Mouse (Mus musculus) liver, embryonic 16.5 days (tissue): ENCODE results near the gene Pdia2. TPM values are rescaled to one million over a fixed set of nuclear protein-coding genes. Genes with fewer than 3 reads are reported as not detected.
"Not testable (repeated sequence)": the region's sequence is repeated elsewhere in the genome, so short reads cannot be mapped to it uniquely, and the experiment has no call there.

ENCODE experiments used
- ATAC-seq: fragments of 200-750 bp; cut with Nextera tagmentation; 2 replicates; pipeline ENCODE4 v1.8.0; 2017; ENCODE audit warnings: low read depth, mild to moderate bottlenecking, moderate number of reproducible peaks, moderate library complexity
- H3K27ac ChIP-seq: fragments of 300-500 bp; sonication (generic); 2 replicates; pipeline ENCODE4 v1.5.1; 2014; ENCODE audit warnings: mild to moderate bottlenecking, low read length
- H3K27me3 ChIP-seq: fragments of 300-500 bp; sonication (generic); 2 replicates; pipeline ENCODE4 v1.6.1; 2014; ENCODE audit warnings: low read depth, low read length, mixed read lengths; ENCODE audit not compliant: control insufficient read depth, insufficient read depth
- H3K36me3 ChIP-seq: fragments of 300-500 bp; sonication (generic); 2 replicates; pipeline ENCODE4 v1.6.1; 2014; ENCODE audit warnings: mild to moderate bottlenecking; ENCODE audit not compliant: control insufficient read depth, insufficient read depth
- H3K4me1 ChIP-seq: fragments of 300-500 bp; sonication (generic); 2 replicates; pipeline ENCODE4 v1.6.1; 2014; ENCODE audit warnings: low read depth, low read length, mixed read lengths; ENCODE audit not compliant: control insufficient read depth
- H3K4me2 ChIP-seq: fragments of 300-500 bp; sonication (generic); 2 replicates; pipeline ENCODE4 v1.6.1; 2014; ENCODE audit warnings: low read depth, low read length, mixed read lengths
- H3K4me3 ChIP-seq: fragments of 300-500 bp; sonication (generic); 2 replicates; pipeline ENCODE4 v1.5.1; 2014; ENCODE audit warnings: low read depth, mild to moderate bottlenecking, low read length
- H3K9ac ChIP-seq: fragments of 300-500 bp; sonication (generic); 2 replicates; pipeline ENCODE4 v1.6.1; 2014; ENCODE audit warnings: low read depth, low read length
- H3K9me3 ChIP-seq: fragments of 300-500 bp; sonication (generic); replicated peaks from 2 replicates; pipeline ENCODE4 v1.6.1; 2016; ENCODE audit warnings: low read length; ENCODE audit not compliant: control insufficient read depth
- WGBS: fragments of 180-500 bp; shearing (Covaris S2); extraction: QIAGEN DNeasy Blood & Tissue Kit; methylation state at CpG from one replicate; pipeline ENCODE4 v1.1.7; 2014; ENCODE audit not compliant: insufficient replicate concordance; 5-methylcytosine and 5-hydroxymethylcytosine counted together
- polyA plus RNA-seq: library from polyadenylated mRNA; unstranded; fragments of >200 nt; fragmentation: Nextera tagmentation; extraction: Ambion mirVana; gene quantifications from 2 replicates; pipeline ENCODE4 v1.2.1, GENCODE M21; 2015

Pdia2 gene
- polyA plus RNA-seq, 1 experiment from 2014 or later = 55.6 TPM

DNA sequence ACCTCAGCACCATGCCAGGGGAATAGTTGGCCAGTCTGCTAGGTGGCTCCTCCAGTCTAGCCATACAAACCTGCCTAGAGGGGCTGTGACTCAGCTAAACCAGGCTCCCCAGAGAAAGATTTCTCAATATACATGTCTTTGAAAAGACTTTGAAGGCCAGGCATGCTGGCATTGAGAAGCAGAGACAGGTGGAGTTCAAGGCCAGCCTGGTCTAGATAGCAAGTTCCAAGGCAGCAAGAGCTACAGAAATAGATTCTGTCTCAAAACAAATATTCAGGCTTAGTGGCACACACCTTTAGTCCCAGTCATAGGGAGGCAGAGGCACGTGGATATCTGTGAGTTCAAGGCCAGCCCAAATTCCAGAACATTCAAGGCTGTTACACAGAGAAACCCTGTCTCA is 7.5 kb upstream of the Pdia2 start:
- no peak for ATAC-seq
- Histone ChIP-seq H3K4me1 (peaks cover 21% of the 10 kb centered on the region), H3K9me3 (no peaks in the 10 kb centered on the region), H3K27ac (no peak overlapping the region), H3K9ac (no peak overlapping the region), H3K4me3 (no peak overlapping the region), H3K4me2 (no peak overlapping the region), H3K36me3 (no peaks in the 10 kb centered on the region), H3K27me3 (peaks cover 43% of the 10 kb centered on the region)
- WGBS = 26% methylated on average over 1 of the region's 1 CpGs

DNA sequence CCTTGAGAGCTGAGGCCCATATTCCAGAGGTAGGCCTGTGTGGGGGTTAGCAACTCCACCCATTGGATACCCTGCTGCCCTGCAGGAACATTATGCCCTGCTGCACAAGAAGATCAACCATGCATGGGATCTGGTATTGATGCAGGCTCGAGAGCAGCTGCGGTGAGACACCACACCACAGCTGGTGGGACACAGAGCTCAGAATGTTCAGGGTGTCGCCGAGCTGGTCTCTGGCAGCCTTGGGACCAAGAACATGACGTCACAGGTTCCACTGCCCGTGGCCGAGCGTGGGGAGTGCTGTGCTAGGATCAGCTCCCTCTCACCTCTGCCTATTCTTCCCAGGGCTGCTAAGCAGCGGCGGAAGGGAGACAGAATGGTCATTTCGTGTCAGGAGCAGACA is 5.9 kb upstream of the Pdia2 start:
- no peak overlapping the region for H3K4me3 ChIP-seq
- H3K9me3 ChIP-seq = no peaks in the 10 kb centered on the region
- 31% methylated on average over 11 of the region's 11 CpGs for WGBS
- no peak overlapping the region for H3K4me2 ChIP-seq
- H3K27ac ChIP-seq = no peak overlapping the region
- H3K4me1 ChIP-seq = peaks cover 37% of the 10 kb centered on the region
- H3K9ac ChIP-seq = no peak overlapping the region
- no peaks in the 10 kb centered on the region for H3K36me3 ChIP-seq
- H3K27me3 ChIP-seq = peaks cover 59% of the 10 kb centered on the region
- ATAC-seq = no peak

GRCm38 (mm10) chr17:26203321-26203811 is 4.5 kb upstream of the Pdia2 start:
- Histone ChIP-seq H3K4me1 (peaks cover 50% of the 10 kb centered on the region), H3K9me3 (no peaks in the 10 kb centered on the region), H3K27ac (no peak overlapping the region), H3K36me3 (no peaks in the 10 kb centered on the region), H3K4me2 (peak overlapping the region; percentile 85), H3K4me3 (peak overlapping the region; percentile 61), H3K9ac (0 out of 2 replicates have a peak overlapping the region, but pooled peaks have one; percentile 4), H3K27me3 (peaks cover 61% of the 10 kb centered on the region)
- no peak for ATAC-seq
- under 1% methylated on average over 30 of the region's 30 CpGs for WGBS

DNA sequence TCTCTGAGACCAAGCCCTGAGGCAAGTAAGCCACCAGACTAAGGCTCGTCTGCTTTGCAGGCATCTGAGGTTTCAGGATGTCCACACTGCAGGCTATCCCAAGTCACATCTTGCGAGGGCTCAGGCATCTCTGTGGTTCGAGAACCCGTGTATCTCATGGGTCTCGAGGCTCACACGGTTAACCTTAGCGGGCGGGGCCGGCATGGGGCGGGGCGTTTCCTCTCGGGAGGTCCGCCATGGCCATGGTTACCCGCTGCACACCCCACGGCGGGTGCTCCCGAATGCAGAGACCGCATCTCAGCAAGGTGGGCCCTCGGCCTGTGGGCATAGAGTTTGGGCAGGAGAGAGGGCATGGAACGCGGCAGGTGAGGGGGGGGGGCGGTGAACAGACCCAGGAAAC is 3.9 kb upstream of the Pdia2 start, which contains the start of gene Rgs11:
Rgs11 (plus strand) TSS at position 215 of the 400 bp plus-strand sequence.
- WGBS = 1% methylated on average over 22 of the region's 22 CpGs
- Histone ChIP-seq H3K4me1 (peaks cover 56% of the 10 kb centered on the region), H3K4me2 (peak within 1 kb of the TSS; percentile 96), H3K36me3 (no peaks in the 10 kb centered on the region), H3K27me3 (peaks cover 61% of the 10 kb centered on the region), H3K27ac (no peak within 1 kb of the TSS), H3K9ac (0 out of 2 replicates have a peak within 1 kb of the TSS, but pooled peaks have one; percentile 4), H3K4me3 (peak within 1 kb of the TSS; percentile 61), H3K9me3 (no peaks in the 10 kb centered on the region)
- no peak for ATAC-seq

DNA sequence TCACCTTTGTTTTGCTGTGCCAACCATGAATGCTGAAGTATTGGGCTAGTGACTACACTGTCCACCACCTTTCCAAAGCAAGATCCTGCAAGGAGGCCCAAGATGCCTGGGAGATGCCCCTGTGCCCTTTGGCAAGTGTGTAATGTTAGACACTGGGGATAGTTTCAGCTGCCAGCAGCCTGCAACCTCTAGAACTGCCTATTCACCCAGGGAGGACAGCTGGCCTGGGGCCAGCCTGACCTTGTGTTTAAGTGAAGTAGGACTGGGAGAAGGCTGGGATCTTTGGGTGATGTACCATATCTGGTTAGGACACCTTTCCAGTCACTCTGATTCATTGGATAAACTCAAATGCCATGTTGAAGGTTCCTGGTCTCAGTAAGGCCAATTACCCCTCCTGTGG is 3.1 kb upstream of the Pdia2 start:
- Histone ChIP-seq H3K27me3 (peaks cover 61% of the 10 kb centered on the region), H3K4me1 (peaks cover 58% of the 10 kb centered on the region), H3K27ac (no peak overlapping the region), H3K36me3 (no peaks in the 10 kb centered on the region), H3K9ac (no peak overlapping the region), H3K9me3 (no peaks in the 10 kb centered on the region), H3K4me3 (no peak overlapping the region), H3K4me2 (0 out of 2 replicates have a peak overlapping the region, but pooled peaks have one; percentile 96)
- ATAC-seq = no peak

GRCm38 (mm10) chr17:26200831-26201705 is 2.2 kb upstream of the Pdia2 start:
- Histone ChIP-seq H3K4me1 (peaks cover 58% of the 10 kb centered on the region), H3K27me3 (peaks cover 61% of the 10 kb centered on the region), H3K4me2 (peak overlapping the region; percentile 96), H3K36me3 (0 out of 2 replicates have a peak, but pooled peaks cover 2% of the 10 kb centered on the region), H3K9ac (peak overlapping the region; percentile 62), H3K27ac (no peak overlapping the region), H3K9me3 (no peaks in the 10 kb centered on the region), H3K4me3 (peak overlapping the region; percentile 67)
- peak; percentile 66 for ATAC-seq
- WGBS = under 1% methylated on average over 73 of the region's 92 CpGs

GRCm38 (mm10) chr17:26192481-26193190 is 6.3 kb downstream of the Pdia2 start:
- peaks cover 1% of the 10 kb centered on the region for H3K4me1 ChIP-seq
- H3K9me3 ChIP-seq = no peaks in the 10 kb centered on the region
- 85% methylated on average over 15 of the region's 15 CpGs for WGBS
- H3K27me3 ChIP-seq = no peaks in the 10 kb centered on the region
- H3K36me3 ChIP-seq = peaks cover 24% of the 10 kb centered on the region
- H3K9ac ChIP-seq = no peak overlapping the region
- no peak overlapping the region for H3K27ac ChIP-seq
- H3K4me3 ChIP-seq = no peak overlapping the region
- no peak overlapping the region for H3K4me2 ChIP-seq
- no peak for ATAC-seq

GRCm38 (mm10) chr17:26191486-26191885 is 7.4 kb downstream of the Pdia2 start:
- H3K4me1 ChIP-seq, H3K27me3 ChIP-seq, H3K9me3 ChIP-seq, H3K4me3 ChIP-seq, H3K4me2 ChIP-seq, ATAC-seq, H3K9ac ChIP-seq, H3K27ac ChIP-seq: not testable (repeated sequence)
- peaks cover 24% of the 10 kb centered on the region for H3K36me3 ChIP-seq
- 73% methylated on average over 7 of the region's 7 CpGs for WGBS
